Mouse (Mus musculus): ENCODE data around the gene Synpr. TPM values are rescaled to one million over a fixed set of nuclear protein-coding genes. Genes with fewer than 3 reads are reported as not detected.
A peak's percentile ranks its signal among the peaks of the same experiment; 100 is the strongest.
"Not testable (repeated sequence)": the region's sequence is repeated elsewhere in the genome, so short reads cannot be mapped to it uniquely, and the experiment has no call there.

Gene Synpr
- total RNA-seq (2021) = not detected
- long read RNA-seq, experiment 1 = 0 reads
- long read RNA-seq, experiment 2 = 0 reads

DNA sequence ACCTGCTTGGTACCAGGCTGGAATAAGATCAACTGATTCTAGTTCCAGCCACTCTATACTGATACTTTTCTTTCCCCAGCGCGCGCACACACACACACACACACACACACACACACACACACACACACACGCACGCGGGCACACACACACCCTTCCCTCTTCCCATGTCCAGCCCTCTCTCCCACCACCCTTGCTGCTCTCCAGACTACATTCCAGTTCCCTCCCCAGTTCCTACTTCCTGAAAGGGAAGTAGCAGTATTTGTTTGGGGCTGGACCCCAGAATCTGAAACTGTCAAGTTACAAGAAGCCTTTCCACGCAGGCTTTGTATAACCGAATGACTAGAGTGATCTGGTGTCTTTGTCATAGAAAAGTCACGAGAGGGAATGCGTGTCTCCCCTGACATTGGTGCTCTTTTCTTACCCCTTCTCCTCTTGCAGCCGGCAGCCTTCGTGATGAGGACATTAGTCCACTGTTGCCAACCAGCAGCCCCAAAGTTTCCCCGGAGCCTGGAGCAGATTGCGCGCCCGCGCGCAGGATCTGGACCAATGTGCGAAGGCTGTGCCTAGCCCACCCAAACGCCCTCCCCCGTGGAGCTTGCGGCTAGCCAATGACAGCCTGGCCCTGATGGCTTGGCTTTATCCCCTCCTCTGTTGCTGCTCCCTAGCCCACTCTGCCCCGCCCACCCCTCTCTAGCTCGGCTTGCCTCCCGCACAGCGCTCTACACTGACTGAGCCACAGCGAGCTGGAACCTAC lies at the start of gene Synpr:
Gene Synpr, plus strand, starts transcription at position 690 of the 754 bp plus-strand sequence.
- intact Hi-C loops (cut with DNase I) = no loop called here
- TF ChIP-seq CTCF (IDR thresholded peaks at IDR 0.05) = no peak
- no peak within 1 kb of the TSS for H3K27ac ChIP-seq
- peak within 1 kb of the TSS; percentile 32 for H3K4me3 ChIP-seq
- DNase-seq = peak; percentile 13

DNA sequence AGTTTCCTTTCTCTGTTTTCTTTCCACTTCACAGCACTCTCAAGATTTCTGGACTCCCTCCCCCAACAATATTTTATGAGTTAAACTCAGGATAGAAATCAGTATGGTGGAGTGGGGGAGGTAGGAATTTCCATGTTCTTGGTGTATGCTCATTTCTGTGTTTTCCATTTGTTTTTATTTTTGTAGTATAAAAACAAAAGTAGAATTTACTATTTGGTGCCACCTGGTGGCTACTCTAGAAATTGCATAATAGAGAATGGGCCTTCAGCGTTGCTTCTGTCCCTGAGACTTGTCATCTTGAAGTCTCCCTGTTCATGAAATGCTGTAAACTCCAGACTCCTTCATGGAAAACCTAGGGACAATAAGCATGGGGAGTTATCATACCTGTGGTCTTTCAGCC lies 47.7 kb upstream of the Synpr start:
- H3K4me3 ChIP-seq = peak overlapping the region; percentile 37
- TF ChIP-seq CTCF (IDR thresholded peaks at IDR 0.05) = peak; percentile 66
- no peak for DNase-seq
- intact Hi-C loops (cut with DNase I) = loop anchor here (1.0 kb wide), 1 partner anchor 662 kb away; no protein-coding TSS in a partner anchor
- H3K27ac ChIP-seq = no peak overlapping the region

DNA sequence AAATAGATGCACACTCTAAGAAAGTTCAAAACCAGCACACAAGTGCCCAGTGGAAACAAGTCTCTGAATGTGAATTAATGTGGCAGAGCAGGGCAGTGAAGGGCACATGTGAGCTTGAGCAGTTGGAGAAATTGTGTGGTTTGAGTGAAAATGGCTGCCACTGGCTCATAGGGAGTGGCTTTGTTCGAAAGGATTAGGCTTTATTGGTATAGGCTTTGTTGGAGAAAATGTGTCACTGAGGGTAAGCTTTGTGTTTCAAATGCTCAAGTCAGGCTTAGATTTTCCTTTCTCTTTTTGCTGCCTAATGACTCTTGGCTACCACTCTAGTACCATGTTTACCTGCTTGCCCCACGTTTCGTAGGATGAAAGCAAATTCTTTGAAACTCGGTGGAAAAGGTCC lies 37.1 kb upstream of the Synpr start:
- Histone ChIP-seq H3K4me3 (no peak overlapping the region), H3K27ac (no peak overlapping the region)
- TF ChIP-seq CTCF (IDR thresholded peaks at IDR 0.05) = no peak
- intact Hi-C loops (cut with DNase I) = no loop called here
- no peak for DNase-seq

DNA sequence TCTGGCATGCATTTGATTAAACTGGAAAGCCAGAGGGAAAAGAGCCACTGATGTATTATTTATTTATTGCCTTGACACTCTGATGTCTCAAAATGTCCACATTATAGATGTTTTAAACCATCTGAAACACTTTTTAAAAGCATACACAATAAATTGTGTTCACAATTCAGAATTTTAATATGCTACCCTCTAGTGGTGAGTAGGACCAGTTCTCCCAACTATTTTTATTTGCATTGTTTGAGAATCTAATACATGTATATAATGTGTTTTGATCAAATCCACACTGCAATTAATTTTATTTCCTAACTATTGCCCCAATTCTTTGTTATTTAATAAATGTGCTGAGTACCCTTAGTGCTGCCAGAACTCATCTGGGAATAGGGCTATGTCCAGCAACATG lies 35.2 kb upstream of the Synpr start:
- no peak for TF ChIP-seq CTCF (IDR thresholded peaks at IDR 0.05)
- intact Hi-C loops (cut with DNase I) = no loop called here
- no peak for DNase-seq

DNA sequence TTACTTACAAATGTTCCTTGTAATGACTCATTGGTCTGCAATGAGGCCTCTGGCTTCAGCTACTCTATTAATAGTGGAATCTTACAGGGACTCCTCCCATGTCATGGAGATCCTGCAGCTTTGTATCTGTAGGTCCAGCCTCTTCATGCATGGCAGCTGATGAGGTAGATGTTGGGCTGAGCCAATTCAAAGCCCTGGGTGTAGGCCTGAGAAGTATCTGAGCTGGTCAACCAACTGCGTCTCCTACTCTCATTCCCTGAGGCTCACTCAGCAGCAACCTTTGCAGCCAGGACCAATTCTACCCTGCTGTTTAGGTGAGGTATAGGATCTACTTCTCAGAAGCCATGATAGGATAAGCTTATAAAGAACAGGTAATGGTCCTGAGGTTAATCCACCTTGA lies 32.0 kb upstream of the Synpr start:
- intact Hi-C loops (cut with DNase I) = no loop called here
- Histone ChIP-seq H3K27ac (no peak overlapping the region), H3K4me3 (no peak overlapping the region)
- no peak for DNase-seq
- TF ChIP-seq CTCF (IDR thresholded peaks at IDR 0.05) = no peak

More for the DNA sequence above, 35.2 kb upstream of the Synpr start:
- H3K27ac ChIP-seq = no peak overlapping the region
- no peak overlapping the region for H3K4me3 ChIP-seq

DNA sequence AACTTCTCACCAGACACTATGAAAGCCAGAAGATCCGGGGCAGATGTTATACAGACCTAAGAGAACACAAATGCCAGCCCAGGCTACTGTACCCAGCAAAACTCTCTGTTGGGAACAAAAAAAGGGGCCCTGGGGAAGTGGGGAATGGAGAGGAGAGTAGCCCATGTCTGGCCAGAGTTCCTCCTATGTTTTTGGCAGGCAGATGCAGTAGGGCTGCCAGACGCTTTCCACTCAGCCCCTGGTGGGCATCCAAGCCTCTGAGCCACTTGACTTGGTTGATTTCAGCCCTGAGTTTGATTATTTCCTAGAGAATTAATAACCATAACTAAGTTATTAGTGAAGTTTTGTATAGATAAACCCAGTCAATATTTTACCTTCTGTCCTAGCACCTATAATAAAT lies 29.8 kb upstream of the Synpr start:
- H3K27ac ChIP-seq; DNase-seq; H3K4me3 ChIP-seq; intact Hi-C loops (cut with DNase I): not testable (repeated sequence)

DNA sequence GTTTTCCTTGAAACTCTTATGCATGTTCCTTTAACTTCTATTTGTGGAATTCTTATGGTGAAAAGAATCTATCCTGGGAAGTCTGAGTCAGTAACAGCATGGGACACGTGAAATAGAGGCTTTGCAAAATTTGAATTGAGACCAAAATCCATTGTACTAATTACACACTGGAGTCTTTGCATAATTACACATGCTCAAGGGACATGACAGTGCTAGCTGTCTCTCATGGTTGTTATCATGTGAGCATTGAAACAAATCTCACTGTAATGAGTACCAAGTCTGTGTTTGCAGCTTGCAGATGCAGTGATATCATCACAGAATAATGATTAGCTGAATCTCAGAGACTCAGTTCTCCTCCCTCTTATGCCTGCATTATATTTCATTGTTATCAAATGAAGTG lies 22.2 kb upstream of the Synpr start:
- H3K4me3 ChIP-seq = no peak overlapping the region
- TF ChIP-seq CTCF (IDR thresholded peaks at IDR 0.05) = no peak
- intact Hi-C loops (cut with DNase I) = no loop called here
- H3K27ac ChIP-seq = no peak overlapping the region
- no peak for DNase-seq

DNA sequence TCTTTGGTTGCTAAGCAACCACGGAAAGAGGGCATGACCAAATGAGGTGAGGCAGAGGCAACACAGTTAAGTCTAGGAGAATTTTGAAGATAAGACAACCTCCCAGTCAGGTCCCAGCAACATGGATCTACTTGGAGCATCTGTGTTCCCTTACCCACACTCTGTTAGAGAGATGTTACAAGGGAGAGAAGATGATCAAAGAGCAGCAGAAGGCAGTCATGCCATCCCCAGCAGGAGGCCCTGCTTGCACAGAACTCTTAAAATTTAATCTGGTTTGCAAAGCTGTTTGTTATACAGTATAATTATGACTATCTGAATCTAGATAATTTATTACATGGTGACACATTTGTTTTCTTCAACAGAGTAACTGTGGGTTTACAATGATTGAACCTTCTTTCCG lies 18.2 kb upstream of the Synpr start:
- intact Hi-C loops (cut with DNase I) = no loop called here
- no peak overlapping the region for H3K4me3 ChIP-seq
- TF ChIP-seq CTCF (IDR thresholded peaks at IDR 0.05) = no peak

DNA sequence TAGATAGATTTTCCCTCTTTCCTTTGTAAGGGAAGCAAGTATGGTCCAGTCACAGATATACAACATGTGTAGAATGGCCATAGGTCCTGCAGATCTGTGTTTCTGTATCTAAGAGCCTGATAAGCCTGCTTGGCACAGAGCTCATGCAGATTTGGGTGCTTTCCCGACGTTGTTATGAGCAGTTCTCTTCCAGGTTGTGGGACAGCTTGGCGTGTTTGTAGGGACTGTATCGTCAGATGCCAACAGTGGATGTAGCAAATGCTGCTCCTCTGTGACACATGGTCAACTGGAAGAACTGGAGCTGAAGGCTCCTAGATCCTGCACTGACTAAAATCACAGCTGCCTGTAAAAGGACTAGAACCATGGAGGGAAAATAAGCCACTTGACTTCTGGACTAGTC lies 17.4 kb upstream of the Synpr start:
- H3K4me3 ChIP-seq = no peak overlapping the region
- intact Hi-C loops (cut with DNase I) = no loop called here
- no peak for DNase-seq
- no peak overlapping the region for H3K27ac ChIP-seq
- no peak for TF ChIP-seq CTCF (IDR thresholded peaks at IDR 0.05)

More for the DNA sequence above, 18.2 kb upstream of the Synpr start:
- DNase-seq = no peak
- H3K27ac ChIP-seq = no peak overlapping the region

DNA sequence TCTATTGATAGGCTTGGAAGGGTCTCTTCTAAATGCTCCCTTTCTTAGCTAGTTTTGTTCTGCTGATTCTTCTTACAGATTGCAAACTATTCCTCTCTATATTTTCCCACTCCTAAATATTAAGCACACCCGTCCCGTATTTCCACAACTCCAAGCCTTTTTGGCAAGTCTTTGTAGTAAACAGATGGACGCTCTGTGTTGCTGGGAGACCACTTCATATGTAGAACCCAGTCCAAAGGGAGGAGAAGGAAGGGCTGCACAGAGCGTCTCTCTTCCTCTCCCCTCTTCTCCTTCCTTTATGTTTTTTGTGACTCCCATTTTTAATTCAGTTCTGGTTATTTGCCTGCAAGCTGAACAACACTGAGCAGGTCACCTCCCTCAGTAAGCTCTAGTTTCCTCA lies 1.4 kb upstream of the Synpr start:
- no peak for TF ChIP-seq CTCF (IDR thresholded peaks at IDR 0.05)
- intact Hi-C loops (cut with DNase I) = no loop called here
- DNase-seq = no peak

DNA sequence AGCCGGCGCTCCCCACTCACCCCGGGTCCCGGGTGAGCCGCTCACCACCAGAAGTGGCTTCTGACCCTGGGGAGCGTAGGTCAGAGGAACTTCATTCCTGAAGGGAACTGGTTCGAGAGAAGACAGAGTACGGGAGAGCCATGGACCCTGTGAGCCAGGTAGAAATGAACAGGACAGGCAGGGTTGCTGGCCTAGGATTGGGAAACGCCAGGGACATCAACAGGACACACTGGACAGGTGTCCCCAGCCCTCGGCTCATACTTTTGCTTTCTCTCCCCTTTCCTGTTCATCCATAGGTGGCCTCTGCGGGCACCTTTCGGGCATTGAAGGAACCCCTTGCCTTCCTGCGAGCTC lies 242 bp downstream of the Synpr start:
- no peak overlapping the region for H3K27ac ChIP-seq
- peak overlapping the region; percentile 32; the same call in 1 of the 2 replicates for H3K4me3 ChIP-seq
- DNase-seq = no peak
- intact Hi-C loops (cut with DNase I) = no loop called here
- TF ChIP-seq CTCF (IDR thresholded peaks at IDR 0.05) = no peak

More for the DNA sequence above, 1.4 kb upstream of the Synpr start:
- Histone ChIP-seq H3K4me3 (no peak overlapping the region), H3K27ac (no peak overlapping the region)

DNA sequence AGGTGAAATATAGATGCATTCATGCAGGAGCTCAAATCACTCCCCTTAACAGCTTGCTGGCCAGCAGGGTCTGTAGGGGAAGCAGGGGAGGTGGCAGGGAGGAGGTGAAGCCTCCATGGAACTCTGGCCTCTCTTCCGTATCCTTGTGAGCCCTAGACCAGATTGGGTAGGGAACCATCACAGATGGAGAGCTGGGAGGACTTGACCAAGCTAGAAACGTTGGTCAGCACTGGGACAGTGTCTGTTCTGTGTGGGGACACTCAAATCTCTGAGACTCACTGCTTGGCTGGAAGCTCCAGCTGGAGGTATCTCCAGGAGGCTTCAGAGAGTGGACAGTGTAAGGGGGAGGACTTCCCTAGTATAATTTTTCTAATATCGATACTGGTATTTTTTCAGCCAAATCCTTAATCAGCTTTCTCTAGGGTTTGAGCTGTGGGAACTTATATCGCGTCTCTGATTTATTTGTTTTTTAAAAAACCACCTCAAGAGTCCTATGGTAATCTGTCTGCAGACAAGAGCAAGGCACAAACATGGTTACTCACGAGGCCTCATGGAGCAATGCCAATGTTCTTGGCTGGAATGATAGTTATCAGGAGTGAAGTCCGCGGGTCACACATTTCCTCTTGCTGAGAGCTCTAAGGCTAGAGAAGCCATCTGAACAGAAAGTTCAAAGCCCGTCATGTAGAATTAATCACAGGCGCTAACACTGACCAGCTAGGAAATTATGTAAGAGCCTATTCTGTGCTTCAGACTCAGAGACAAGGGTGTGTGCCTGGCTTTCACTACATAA lies 956 bp downstream of the Synpr start:
- no peak for TF ChIP-seq CTCF (IDR thresholded peaks at IDR 0.05)
- no peak for DNase-seq
- intact Hi-C loops (cut with DNase I) = no loop called here

DNA sequence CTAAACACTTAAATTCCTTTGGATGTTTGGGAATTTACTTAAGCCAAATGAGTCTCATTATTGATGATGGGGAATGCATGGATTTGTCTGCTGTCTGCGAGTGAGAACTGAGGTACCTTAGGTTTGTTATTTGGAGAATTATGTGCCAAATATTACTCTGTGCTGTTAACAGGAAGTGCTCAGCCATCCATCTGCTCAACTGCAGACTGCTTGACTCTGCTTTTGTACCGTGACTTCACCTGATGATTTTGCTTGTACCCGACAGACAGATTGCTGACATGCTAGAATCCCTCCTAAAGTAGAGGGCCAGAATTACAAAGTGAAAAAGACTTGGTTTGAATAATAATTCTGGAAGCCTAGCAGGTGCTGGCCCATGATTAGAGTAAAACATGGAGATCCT lies 9.6 kb downstream of the Synpr start:
- no peak overlapping the region for H3K4me3 ChIP-seq

More for the DNA sequence above, 956 bp downstream of the Synpr start:
- H3K4me3 ChIP-seq = no peak overlapping the region
- H3K27ac ChIP-seq = no peak overlapping the region

More for the DNA sequence above, 9.6 kb downstream of the Synpr start:
- no peak for TF ChIP-seq CTCF (IDR thresholded peaks at IDR 0.05)
- intact Hi-C loops (cut with DNase I) = no loop called here
- DNase-seq = no peak
- no peak overlapping the region for H3K27ac ChIP-seq
